Mouse (Mus musculus): ENCODE data around the gene Nalcn. TPM values are rescaled to one million over a fixed set of nuclear protein-coding genes. Genes with fewer than 3 reads are reported as not detected.

Gene Nalcn
- total and polyA plus RNA-seq, 3 experiments = not detected

GRCm38 (mm10) chr14:123446031-123446430 lies 180.9 kb downstream of the Nalcn start:
- Histone ChIP-seq H3K79me2 (replicated peaks; ENCODE audit: control insufficient read depth, extremely low read depth, insufficient read depth, poor library complexity, severe bottlenecking) (no peaks in the 10 kb centered on the region), H3K4me1 (ENCODE audit: control insufficient read depth in 1 of 2, insufficient read depth in 2 of 2) (no peaks in the 10 kb centered on the region), H3K4me3 (replicated peaks in 1 of 3; ENCODE audit: low read depth in 2 of 3, low read length in 2 of 3, poor library complexity in 1 of 3) (no peak overlapping the region), H3K36me3 (replicated peaks in 1 of 2; ENCODE audit: control insufficient read depth in 1 of 2, insufficient read depth in 1 of 2, low read length in 1 of 2) (no peaks in the 10 kb centered on the region), H3K27ac (ENCODE audit: insufficient read depth, low read depth) (no peak overlapping the region), H3K9ac (ENCODE audit: insufficient read depth, low read depth) (no peak overlapping the region), H3K27me3 (replicated peaks) (no peaks in the 10 kb centered on the region), H3K9me3 (replicated peaks; ENCODE audit: low read length) (no peaks in the 10 kb centered on the region), H3K4me2 (ENCODE audit: insufficient read depth, low read depth, poor library complexity, severe bottlenecking) (no peak overlapping the region)
- no peak for DNase-seq (ENCODE audit: extremely low read depth)
- in situ Hi-C loops (cut with MboI; ENCODE audit: low pct_ligation_motif_present, low pct_unique_long_range_greater_than_20kb, low sequenced_read_pairs) (no loop called here), dilution Hi-C loops (cut with MboI; ENCODE audit: extremely low pct_ligation_motif_present, extremely low pct_unique_long_range_greater_than_20kb, low sequenced_read_pairs) (no loop called here)
- TF ChIP-seq NELFE (IDR thresholded peaks at IDR 0.05; ENCODE audit: low read depth, low read length) = no peak
- TF ChIP-seq POLR2A (IDR thresholded peaks at IDR 0.05; ENCODE audit: low read depth, low read length) = no peak
- no peak for TF ChIP-seq RAD21 (IDR thresholded peaks at IDR 0.05; ENCODE audit: low read depth, low read length)
- TF ChIP-seq IRF4 (IDR thresholded peaks at IDR 0.05; ENCODE audit: low read depth, low read length) = no peak
- TF ChIP-seq CHD1 (IDR thresholded peaks at IDR 0.05; ENCODE audit: low read depth, low read length) = no peak
- TF ChIP-seq USF2 (conservative IDR thresholded peaks at IDR 0.05; ENCODE audit: low read depth, low read length) = no peak
- no peak for TF ChIP-seq POLR2AphosphoS2 (IDR thresholded peaks at IDR 0.05; ENCODE audit: low read depth, low read length)
- no peak for TF ChIP-seq JUN (IDR thresholded peaks at IDR 0.05; ENCODE audit: insufficient read depth, low read depth, low read length)
- no peak for TF ChIP-seq ETS1 (conservative IDR thresholded peaks at IDR 0.05; ENCODE audit: low read depth, low read length)
- TF ChIP-seq KAT2A (IDR thresholded peaks at IDR 0.05; ENCODE audit: insufficient replicate concordance, low read length) = no peak

- in situ Hi-C loops (cut with MboI; ENCODE audit: low pct_ligation_motif_present, low pct_unique_long_range_greater_than_20kb, low sequenced_read_pairs) = no loop called here
- no peak overlapping the region for H3K4me2 ChIP-seq (ENCODE audit: insufficient read depth, low read depth, poor library complexity, severe bottlenecking)
- H3K27ac ChIP-seq (ENCODE audit: insufficient read depth, low read depth) = no peak overlapping the region
- no peaks in the 10 kb centered on the region for H3K79me2 ChIP-seq (replicated peaks; ENCODE audit: control insufficient read depth, extremely low read depth, insufficient read depth, poor library complexity, severe bottlenecking)
- no peak for TF ChIP-seq JUND (conservative IDR thresholded peaks at IDR 0.05; ENCODE audit: low read depth, low read length)
- TF ChIP-seq MAX (IDR thresholded peaks at IDR 0.05; ENCODE audit: low read length) = no peak
- TF ChIP-seq ZMIZ1 (IDR thresholded peaks at IDR 0.05; ENCODE audit: low read depth, low read length) = no peak
- TF ChIP-seq POLR2A (IDR thresholded peaks at IDR 0.05; ENCODE audit: low read depth, low read length) = no peak
- no peak for TF ChIP-seq USF1 (IDR thresholded peaks at IDR 0.05; ENCODE audit: low read depth, low read length)
- no peak for TF ChIP-seq HCFC1 (IDR thresholded peaks at IDR 0.05; ENCODE audit: low read depth, low read length)
- no peak for TF ChIP-seq KAT2A (IDR thresholded peaks at IDR 0.05; ENCODE audit: insufficient replicate concordance, low read length)
- no peak for TF ChIP-seq BHLHE40 (IDR thresholded peaks at IDR 0.05; ENCODE audit: low read depth, low read length)
- TF ChIP-seq RCOR1 (conservative IDR thresholded peaks at IDR 0.05; ENCODE audit: low read depth, low read length) = no peak
- no peak for TF ChIP-seq MYC (IDR thresholded peaks at IDR 0.05; ENCODE audit: low read depth, low read length)
- TF ChIP-seq MEF2A (IDR thresholded peaks at IDR 0.05; ENCODE audit: borderline replicate concordance, low read depth, low read length) = no peak
- TF ChIP-seq CHD1 (IDR thresholded peaks at IDR 0.05; ENCODE audit: low read depth, low read length) = no peak
- no peak for TF ChIP-seq ZC3H11A (IDR thresholded peaks at IDR 0.05; ENCODE audit: low read depth, low read length)
- TF ChIP-seq JUN (IDR thresholded peaks at IDR 0.05; ENCODE audit: insufficient read depth, low read depth, low read length) = no peak
- TF ChIP-seq MAFK (IDR thresholded peaks at IDR 0.05; ENCODE audit: insufficient replicate concordance, low read length) = no peak
- no peak for TF ChIP-seq ETS1 (conservative IDR thresholded peaks at IDR 0.05; ENCODE audit: low read depth, low read length)
- TF ChIP-seq CHD2 (IDR thresholded peaks at IDR 0.05; ENCODE audit: low read length) = no peak
- TF ChIP-seq SMC3 (IDR thresholded peaks at IDR 0.05; ENCODE audit: low read depth, low read length) = no peak
- TF ChIP-seq UBTF (IDR thresholded peaks at IDR 0.05; ENCODE audit: low read depth, low read length) = no peak
- no peaks in the 10 kb centered on the region for H3K4me1 ChIP-seq (ENCODE audit: control insufficient read depth in 1 of 2, insufficient read depth in 2 of 2)
- H3K27me3 ChIP-seq (replicated peaks) = no peaks in the 10 kb centered on the region
- dilution Hi-C loops (cut with MboI; ENCODE audit: extremely low pct_ligation_motif_present, extremely low pct_unique_long_range_greater_than_20kb, low sequenced_read_pairs) = no loop called here
- no peaks in the 10 kb centered on the region for H3K36me3 ChIP-seq (replicated peaks in 1 of 2; ENCODE audit: control insufficient read depth in 1 of 2, insufficient read depth in 1 of 2, low read length in 1 of 2)
- DNase-seq (ENCODE audit: extremely low read depth) = no peak
- H3K9ac ChIP-seq (ENCODE audit: insufficient read depth, low read depth) = no peak overlapping the region
- H3K9me3 ChIP-seq (replicated peaks; ENCODE audit: low read length) = no peaks in the 10 kb centered on the region
- H3K4me3 ChIP-seq (replicated peaks in 1 of 3; ENCODE audit: low read depth in 2 of 3, low read length in 2 of 3, poor library complexity in 1 of 3) = no peak overlapping the region
Measured at GRCm38 (mm10) chr14:123435542-123435941, 191.4 kb downstream of the Nalcn start.
